Mouse (Mus musculus): ENCODE measurements at regions not wholly inside any gene's neighbourhood (a gene's known extent, or its start where the extent isn't known, plus 50 kb on each side); places are given as distances from the start of the nearest gene placed in this dataset.

- no peak for DNase-seq (ENCODE audit: low spot score in 2 of 2)
Observed at GRCm38 (mm10) chr12:110183473-110183872, 95.4 kb upstream of the Dio3 start.

DNA sequence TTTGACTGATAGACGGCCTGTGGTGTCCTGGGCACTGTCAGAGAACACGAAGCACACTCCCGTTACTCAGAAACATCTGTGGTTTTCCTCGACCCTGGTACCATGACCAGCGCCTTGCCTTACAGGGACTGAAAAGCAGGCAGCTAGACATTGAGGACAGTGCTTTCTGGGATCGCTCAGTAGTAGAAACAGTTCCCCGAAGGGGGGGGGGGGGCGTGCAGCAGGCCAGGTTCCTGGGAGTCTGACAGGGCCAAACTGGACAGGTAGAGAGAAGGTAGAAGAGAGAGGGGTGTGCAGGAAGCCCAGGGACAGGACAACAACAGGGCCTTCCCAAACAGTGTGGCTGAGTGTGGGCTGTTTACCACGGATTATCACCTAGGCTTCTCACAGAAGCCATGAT is 93.5 kb upstream of the Dio3 start:
- DNase-seq (ENCODE audit: low spot score in 2 of 2): no peak

- no peak for DNase-seq (ENCODE audit: low spot score in 2 of 2)
Observed at GRCm38 (mm10) chr12:110186381-110186780, 92.5 kb upstream of the Dio3 start.

- DNase-seq (ENCODE audit: low spot score in 2 of 2): no peak
Observed at GRCm38 (mm10) chr12:110186911-110187245, 92.0 kb upstream of the Dio3 start.

DNA sequence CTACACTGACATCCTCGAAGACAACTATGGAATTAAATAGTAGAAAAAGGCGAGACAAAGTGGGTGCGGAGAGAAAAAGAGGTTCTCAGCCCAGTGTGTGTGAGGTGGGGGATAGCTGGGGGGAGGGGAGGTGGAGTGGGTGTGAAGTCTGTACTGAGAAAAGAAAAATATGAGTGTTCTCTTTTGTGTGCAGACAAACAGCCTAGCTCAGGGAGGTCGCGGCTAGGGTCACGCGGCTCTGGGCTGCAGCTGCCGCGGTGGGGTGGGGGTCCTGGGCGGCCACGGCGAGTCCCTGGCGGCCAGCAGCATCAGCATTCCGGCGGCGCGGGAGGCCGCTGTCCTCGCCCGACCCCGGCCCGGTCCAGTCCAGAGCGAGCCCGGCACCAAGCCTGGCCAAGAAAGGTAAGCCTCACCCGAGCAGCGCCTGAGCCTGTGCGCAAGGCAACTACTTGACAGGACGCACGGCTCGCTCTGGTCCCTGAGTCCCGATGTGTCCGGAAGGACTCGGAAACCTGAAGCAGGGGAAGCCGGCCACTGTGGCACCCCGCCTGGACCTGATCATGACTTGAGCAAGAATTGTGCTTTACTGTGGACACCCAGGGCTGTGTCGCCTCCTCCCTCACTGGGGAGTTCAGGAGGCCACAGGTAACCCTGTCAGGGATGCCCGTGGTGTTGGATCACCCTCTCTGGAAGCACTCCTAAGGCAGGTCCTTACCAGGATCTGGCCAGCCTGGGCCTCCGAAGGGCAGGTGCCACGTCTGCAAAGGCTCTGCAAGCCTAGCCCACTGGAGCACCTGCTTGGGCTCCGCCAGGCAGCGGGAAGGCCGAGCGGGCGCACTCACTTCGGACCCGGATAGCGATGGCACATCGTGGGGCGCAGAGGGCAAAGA is 91.4 kb upstream of the Dio3 start:
- DNase-seq (ENCODE audit: low spot score in 2 of 2): no peak

- DNase-seq (ENCODE audit: low spot score in 2 of 2): no peak
Observed at GRCm38 (mm10) chr12:110188136-110188631, 90.7 kb upstream of the Dio3 start.

DNA sequence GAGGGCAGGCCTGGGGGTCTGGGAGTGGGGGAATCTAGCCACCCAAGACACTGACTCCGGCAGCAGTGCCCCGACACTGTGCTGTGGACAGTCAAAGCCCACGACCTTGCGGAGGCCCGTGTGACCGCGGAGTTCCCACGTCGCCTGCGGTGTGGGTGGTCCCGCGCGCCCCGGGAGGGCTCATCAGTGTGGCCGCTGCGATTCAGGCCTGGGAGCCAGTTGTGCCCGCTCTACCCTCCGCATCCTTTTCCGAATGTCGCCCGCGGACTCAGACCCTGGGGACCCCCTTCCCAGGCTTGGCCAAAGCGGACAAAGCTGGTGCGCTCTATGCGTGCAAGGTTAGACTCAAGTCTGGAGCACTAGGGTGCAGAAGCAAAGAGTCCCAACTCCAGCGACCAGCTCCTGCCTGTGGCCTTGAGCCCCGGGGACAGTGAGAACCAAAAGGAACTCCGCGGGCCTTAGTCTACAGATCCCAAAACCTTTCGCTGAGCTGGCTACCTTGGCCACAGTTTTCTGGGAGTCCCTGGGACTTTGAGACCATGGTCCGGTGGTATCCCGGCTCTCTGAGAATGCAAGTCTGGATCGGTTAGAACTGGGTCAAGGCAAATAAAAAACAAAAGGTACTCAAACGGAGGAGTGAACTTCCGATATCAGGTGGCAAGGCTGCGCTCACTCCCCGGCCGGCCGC is 90.1 kb upstream of the Dio3 start:
- no peak for DNase-seq (ENCODE audit: low spot score in 2 of 2)

- no peak for DNase-seq (ENCODE audit: low spot score in 2 of 2)
Observed at GRCm38 (mm10) chr12:110189329-110189642, 89.6 kb upstream of the Dio3 start.

- DNase-seq (ENCODE audit: low spot score in 2 of 2): no peak
Observed at GRCm38 (mm10) chr12:110192186-110192585, 86.7 kb upstream of the Dio3 start.

DNA sequence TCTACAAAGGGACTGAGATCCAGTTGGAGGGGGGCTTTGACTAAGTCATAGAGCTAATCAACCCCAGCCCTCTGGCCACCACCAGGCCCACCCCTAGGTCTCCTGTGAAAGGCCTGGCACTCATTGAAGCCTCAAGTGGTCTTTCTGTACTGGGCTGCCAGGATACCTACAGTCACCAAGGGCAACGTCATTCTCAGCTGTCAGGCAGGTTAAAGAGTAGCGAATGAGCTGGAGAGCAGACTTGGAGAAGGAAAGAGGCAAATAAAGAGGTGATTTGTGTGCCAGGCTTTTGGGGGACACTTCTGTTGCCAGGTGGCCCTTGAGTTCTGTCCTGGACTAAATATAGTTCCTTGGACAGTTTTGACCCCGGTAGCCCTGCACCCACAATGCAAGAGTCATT is 81.5 kb upstream of the Dio3 start:
- DNase-seq (ENCODE audit: low spot score in 2 of 2): no peak

DNA sequence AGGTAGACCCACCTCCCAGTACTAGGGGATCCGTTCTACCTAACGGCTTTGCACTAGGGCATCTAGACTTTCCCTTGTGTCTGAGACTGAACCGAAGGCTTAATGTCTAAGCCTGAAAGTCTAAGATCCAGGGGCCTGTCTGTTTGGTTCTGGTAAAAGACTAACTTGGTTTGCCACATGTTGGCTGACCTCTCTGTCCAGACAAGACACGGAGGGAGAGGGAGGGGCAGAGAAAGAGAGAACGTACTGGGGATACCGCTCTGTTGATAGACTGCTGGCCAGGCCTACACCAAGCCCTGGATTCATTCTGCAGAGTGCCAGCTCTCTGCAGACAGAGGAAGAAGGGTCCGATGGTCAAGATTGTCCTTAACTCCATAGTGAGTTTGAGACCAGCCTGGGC is 78.4 kb upstream of the Dio3 start:
- no peak for DNase-seq (ENCODE audit: low spot score in 2 of 2)

GRCm38 (mm10) chr12:110200887-110201286 is 78.0 kb upstream of the Dio3 start:
- DNase-seq (ENCODE audit: low spot score in 2 of 2): no peak

DNA sequence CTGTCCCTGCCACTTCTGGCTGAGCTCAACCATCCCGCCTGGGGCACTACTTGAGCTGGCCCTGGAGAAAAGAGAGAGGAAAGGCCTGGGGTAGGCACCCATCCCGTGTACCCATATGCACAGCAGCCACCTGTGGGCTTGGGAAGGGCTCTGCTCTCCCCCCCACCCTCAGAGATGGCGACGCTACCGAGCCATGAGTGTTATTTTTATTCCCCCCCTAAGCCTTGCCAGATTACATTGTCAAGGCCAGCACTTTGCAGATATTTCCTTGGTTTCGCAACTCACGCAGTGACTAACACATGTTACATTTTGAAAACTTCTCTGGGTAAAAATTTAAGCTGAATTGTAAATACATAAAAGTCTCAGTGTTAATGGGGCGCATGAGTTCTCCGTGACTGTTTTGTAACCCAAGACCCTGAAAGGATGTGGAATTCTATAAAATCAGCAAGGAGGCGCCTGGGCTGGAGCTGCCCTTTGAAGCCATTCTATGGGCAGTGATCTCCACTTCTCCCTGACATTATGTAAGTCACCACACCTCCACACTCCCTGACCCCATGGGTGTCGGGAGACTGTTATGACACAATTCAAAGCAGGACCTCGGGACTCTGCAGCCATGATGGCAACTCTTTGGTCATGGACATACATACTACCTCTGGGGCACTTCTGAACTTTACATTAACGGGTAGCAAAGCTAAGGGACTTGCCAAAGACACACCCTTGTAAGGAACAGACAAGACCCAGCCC is 75.4 kb upstream of the Dio3 start:
- DNase-seq (ENCODE audit: low spot score in 2 of 2): no peak

GRCm38 (mm10) chr12:110204246-110204989 is 74.5 kb upstream of the Dio3 start:
- DNase-seq (ENCODE audit: low spot score in 2 of 2): no peak

- DNase-seq (ENCODE audit: low spot score in 2 of 2): no peak
Observed at GRCm38 (mm10) chr12:110206271-110206670, 72.6 kb upstream of the Dio3 start.

- DNase-seq (ENCODE audit: low spot score in 2 of 2): no peak
Observed at GRCm38 (mm10) chr12:110206812-110207211, 72.1 kb upstream of the Dio3 start.

GRCm38 (mm10) chr12:110207246-110207852 is 71.5 kb upstream of the Dio3 start:
- DNase-seq (ENCODE audit: low spot score in 2 of 2): no peak

- DNase-seq (ENCODE audit: low spot score in 2 of 2): no peak
Observed at GRCm38 (mm10) chr12:110212716-110213115, 66.2 kb upstream of the Dio3 start.

DNA sequence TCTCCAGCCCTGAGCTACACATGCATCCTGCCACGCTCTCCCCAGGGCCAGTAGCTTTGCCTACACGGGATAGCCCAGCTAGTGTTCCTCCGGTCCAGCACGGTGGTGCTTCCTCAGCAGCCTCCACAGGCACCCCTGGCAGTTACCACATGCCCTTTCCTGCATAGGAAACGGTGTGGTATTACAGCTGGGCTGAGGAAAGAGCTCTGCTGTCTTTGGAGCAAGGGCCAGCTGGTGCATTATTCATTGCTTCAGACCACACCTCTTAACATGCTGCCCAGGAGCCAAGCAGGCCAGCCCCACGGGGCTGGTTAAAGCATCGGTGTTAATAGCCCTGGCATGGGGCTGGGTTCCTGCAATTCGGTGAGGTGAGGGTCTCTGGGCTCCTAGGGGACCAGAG is 64.0 kb upstream of the Dio3 start:
- DNase-seq (ENCODE audit: low spot score in 2 of 2): no peak

DNA sequence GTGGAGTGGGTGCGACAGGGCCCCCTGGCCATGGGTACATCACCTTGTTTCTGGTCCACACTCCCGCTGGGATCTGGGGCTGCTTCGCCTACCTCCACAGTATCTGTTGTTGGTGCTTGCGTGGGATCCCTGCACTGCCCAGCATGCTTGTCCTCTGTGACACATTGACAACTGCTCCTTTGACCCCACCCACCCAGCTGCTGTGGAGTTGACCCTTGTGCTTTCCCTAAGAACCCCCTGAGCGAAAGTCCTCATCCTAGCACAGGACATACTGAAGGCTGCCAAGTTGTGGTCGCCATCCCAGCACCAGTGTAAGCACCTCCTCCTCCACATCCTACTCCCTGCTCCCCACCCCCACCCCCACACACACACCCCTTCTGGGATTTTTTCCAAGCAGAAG is 63.6 kb upstream of the Dio3 start:
- DNase-seq (ENCODE audit: low spot score in 2 of 2): no peak

- DNase-seq (ENCODE audit: low spot score in 2 of 2): no peak
Observed at GRCm38 (mm10) chr12:110219750-110220149, 59.1 kb upstream of the Dio3 start.
